Mouse (Mus musculus) heart, adult 18-20 months (tissue): Measurements from ENCODE around the gene Fgf18. TPM values are rescaled to one million over a fixed set of nuclear protein-coding genes. Genes with fewer than 3 reads are reported as not detected.

Source experiments
- DNase-seq, 2 experiments: peaks; one replicate each; pipeline ENCODE4 v3.0.0; 2021 to 2022; ENCODE audit warnings: mixed read lengths in 1 of 2
- total RNA-seq, 2 experiments: library from RNA; stranded (reverse); gene quantifications; 2 replicates each; pipeline ENCODE4 v1.2.3; 2021

Fgf18 gene
- total RNA-seq, 2 experiments from 2014 or later, result 3.8 to 4.1 TPM

DNA sequence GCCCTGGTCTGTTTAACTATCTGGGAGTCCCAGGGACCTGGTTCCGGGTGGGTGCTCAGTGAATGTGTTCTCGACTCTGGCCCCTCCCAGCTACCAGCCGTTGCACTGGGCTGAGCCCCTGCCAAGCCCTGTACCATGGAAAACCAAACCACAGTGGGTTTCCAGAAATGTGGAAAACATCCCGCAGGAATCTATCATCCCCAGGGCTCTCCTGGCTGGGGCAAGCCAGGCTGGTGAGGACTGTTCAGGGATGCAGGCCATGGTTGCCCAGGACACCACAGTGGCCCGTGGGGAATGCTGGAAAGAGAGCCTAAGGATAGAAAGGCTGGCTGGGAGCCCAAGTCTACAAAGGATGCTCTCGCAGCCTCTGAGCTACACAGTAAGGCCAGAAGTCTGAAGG, 76.7 kb downstream of the Fgf18 start:
- no peak for DNase-seq

Other genes with a start within 250 kb of the Fgf18 start
- 100 to 1,000 TPM; 151 to 158 TPM for gene Npm1, start 15.8 kb upstream of the Fgf18 start, total RNA-seq
- gene Tlx3, start 56.2 kb upstream of the Fgf18 start, total RNA-seq, result not detected
- not detected for gene Gm12117, start 129.3 kb upstream of the Fgf18 start, total RNA-seq